Mouse (Mus musculus) neural tube, embryonic 14.5 days (tissue): ENCODE results near the gene Fgfr2. TPM values are rescaled to one million over a fixed set of nuclear protein-coding genes. Genes with fewer than 3 reads are reported as not detected.
A peak's percentile ranks its signal among the peaks of the same experiment; 100 is the strongest.

ENCODE experiments used
- ATAC-seq: fragments of 200-750 bp; cut with Nextera tagmentation; 2 replicates; pipeline ENCODE4 v1.8.0; 2017; ENCODE audit warnings: low read depth, mild to moderate bottlenecking, moderate TSS enrichment, moderate library complexity
- H3K27ac ChIP-seq: fragments of 300-500 bp; sonication (generic); 2 replicates; pipeline ENCODE4 v1.5.1; 2014; ENCODE audit warnings: low read depth, mild to moderate bottlenecking, control low read depth, low read length, moderate library complexity, mixed read lengths
- H3K27me3 ChIP-seq: fragments of 300-500 bp; sonication (generic); 2 replicates; pipeline ENCODE4 v1.6.1; 2014; ENCODE audit warnings: low read length; ENCODE audit not compliant: control insufficient read depth, insufficient read depth
- H3K36me3 ChIP-seq: fragments of 300-500 bp; sonication (generic); 2 replicates; pipeline ENCODE4 v1.6.1; 2014; ENCODE audit warnings: low read length, mixed read lengths; ENCODE audit not compliant: control insufficient read depth, insufficient read depth
- H3K4me1 ChIP-seq: fragments of 300-500 bp; sonication (generic); 2 replicates; pipeline ENCODE4 v1.6.1; 2014; ENCODE audit warnings: low read length; ENCODE audit not compliant: control insufficient read depth, insufficient read depth
- H3K4me2 ChIP-seq: fragments of 300-500 bp; sonication (generic); 2 replicates; pipeline ENCODE4 v1.6.1; 2014; ENCODE audit warnings: mild to moderate bottlenecking, low read depth, low read length, control low read depth
- H3K4me3 ChIP-seq: fragments of 300-500 bp; sonication (generic); 2 replicates; pipeline ENCODE4 v1.5.1; 2014; ENCODE audit warnings: low read depth, low read length, control low read depth, mixed read lengths
- H3K9ac ChIP-seq: fragments of 300-500 bp; sonication (generic); replicated peaks from 2 replicates; pipeline ENCODE4 v1.6.1; 2014; ENCODE audit warnings: low read depth, mild to moderate bottlenecking, control low read depth, low read length, mixed read lengths
- H3K9me3 ChIP-seq: fragments of 300-500 bp; sonication (generic); 2 replicates; pipeline ENCODE4 v1.6.1; 2016; ENCODE audit warnings: low read length; ENCODE audit not compliant: control insufficient read depth
- WGBS: fragments of 180-500 bp; shearing (Covaris S2); extraction: QIAGEN DNeasy Blood & Tissue Kit; methylation state at CpG from one replicate; pipeline ENCODE4 v1.1.7; 2014; 5-methylcytosine and 5-hydroxymethylcytosine counted together
- polyA plus RNA-seq: library from polyadenylated mRNA; unstranded; fragments of >200 nt; fragmentation: Nextera tagmentation; extraction: Ambion mirVana; gene quantifications from 2 replicates; pipeline ENCODE4 v1.2.1, GENCODE M21; 2014

The Fgfr2 gene
- polyA plus RNA-seq, 1 experiment from 2014 or later = 28.1 TPM

- H3K4me1 ChIP-seq = peaks cover 6% of the 10 kb centered on the region; the same call in 1 of the 2 replicates
- no peaks in the 10 kb centered on the region for H3K36me3 ChIP-seq
- H3K27ac ChIP-seq = no peak overlapping the region
- H3K4me2 ChIP-seq = no peak overlapping the region
- H3K27me3 ChIP-seq = no peaks in the 10 kb centered on the region
- 56% methylated on average over 2 of the region's 2 CpGs for WGBS
- no peaks in the 10 kb centered on the region for H3K9me3 ChIP-seq
- ATAC-seq = no peak
- no peak overlapping the region for H3K4me3 ChIP-seq
- H3K9ac ChIP-seq = no peak overlapping the region
Observed at GRCm38 (mm10) chr7:132321392-132321958, 801.7 kb downstream of the Fgfr2 start.

- H3K36me3 ChIP-seq = no peaks in the 10 kb centered on the region
- H3K9me3 ChIP-seq = no peaks in the 10 kb centered on the region
- peaks cover 18% of the 10 kb centered on the region for H3K4me1 ChIP-seq
- peak within 1 kb of the TSS; percentile 88 for H3K27ac ChIP-seq
- peak within 1 kb of the TSS; percentile 80 for H3K4me3 ChIP-seq
- H3K4me2 ChIP-seq = peak within 1 kb of the TSS; percentile 85
- no peaks in the 10 kb centered on the region for H3K27me3 ChIP-seq
- peak; percentile 47 for ATAC-seq
- WGBS = under 1% methylated on average over 34 of the region's 34 CpGs
- peak within 1 kb of the TSS; percentile 87 for H3K9ac ChIP-seq
Observed at GRCm38 (mm10) chr7:132317036-132317541, 806.1 kb downstream of the Fgfr2 start, which contains the start of gene Chst15. Chst15 (minus strand) TSS chr7:132317228.

- H3K4me2 ChIP-seq = peak overlapping the region; percentile 85
- ATAC-seq = peak; percentile 86
- peak overlapping the region; percentile 87 for H3K9ac ChIP-seq
- H3K27ac ChIP-seq = peak overlapping the region; percentile 88
- H3K4me3 ChIP-seq = peak overlapping the region; percentile 80
- WGBS = under 1% methylated on average over 76 of the region's 79 CpGs
- no peaks in the 10 kb centered on the region for H3K36me3 ChIP-seq
- no peaks in the 10 kb centered on the region for H3K27me3 ChIP-seq
- H3K4me1 ChIP-seq = peaks cover 18% of the 10 kb centered on the region
- no peaks in the 10 kb centered on the region for H3K9me3 ChIP-seq
Observed at GRCm38 (mm10) chr7:132316101-132317035, 806.8 kb downstream of the Fgfr2 start.

GRCm38 (mm10) chr7:132315149-132316091 lies 807.7 kb downstream of the Fgfr2 start:
- no peaks in the 10 kb centered on the region for H3K9me3 ChIP-seq
- H3K36me3 ChIP-seq = no peaks in the 10 kb centered on the region
- peak overlapping the region; percentile 87 for H3K9ac ChIP-seq
- ATAC-seq = peak; percentile 76
- peaks cover 18% of the 10 kb centered on the region for H3K4me1 ChIP-seq
- H3K4me3 ChIP-seq = peak overlapping the region; percentile 80
- WGBS = 1% methylated on average over 49 of the region's 51 CpGs
- peak overlapping the region; percentile 88 for H3K27ac ChIP-seq
- peak overlapping the region; percentile 85 for H3K4me2 ChIP-seq
- H3K27me3 ChIP-seq = no peaks in the 10 kb centered on the region

- Histone ChIP-seq H3K9me3 (no peaks in the 10 kb centered on the region), H3K4me3 (no peak overlapping the region), H3K27ac (no peak overlapping the region), H3K27me3 (no peaks in the 10 kb centered on the region), H3K36me3 (no peaks in the 10 kb centered on the region), H3K4me1 (peaks cover 12% of the 10 kb centered on the region), H3K9ac (no peak overlapping the region), H3K4me2 (0 out of 2 replicates have a peak overlapping the region, but pooled peaks have one; percentile 8)
- 68% methylated on average over 8 of the region's 8 CpGs for WGBS
- no peak for ATAC-seq
Observed at GRCm38 (mm10) chr7:132312396-132312795, 810.8 kb downstream of the Fgfr2 start.

GRCm38 (mm10) chr7:132308537-132309191 lies 814.5 kb downstream of the Fgfr2 start:
- WGBS = 76% methylated on average over 5 of the region's 5 CpGs
- no peak for ATAC-seq
- no peak overlapping the region for H3K4me2 ChIP-seq

GRCm38 (mm10) chr7:132307722-132308271 lies 815.4 kb downstream of the Fgfr2 start:
- Histone ChIP-seq H3K27ac (no peak overlapping the region), H3K4me1 (peaks cover 9% of the 10 kb centered on the region), H3K9me3 (no peaks in the 10 kb centered on the region), H3K9ac (no peak overlapping the region), H3K36me3 (no peaks in the 10 kb centered on the region), H3K27me3 (no peaks in the 10 kb centered on the region), H3K4me2 (no peak overlapping the region), H3K4me3 (no peak overlapping the region)
- 82% methylated on average over 6 of the region's 6 CpGs for WGBS
- no peak for ATAC-seq

More at GRCm38 (mm10) chr7:132308537-132309191, 814.5 kb downstream of the Fgfr2 start:
- no peaks in the 10 kb centered on the region for H3K9me3 ChIP-seq
- H3K27ac ChIP-seq = no peak overlapping the region
- H3K36me3 ChIP-seq = no peaks in the 10 kb centered on the region
- no peak overlapping the region for H3K4me3 ChIP-seq
- H3K27me3 ChIP-seq = no peaks in the 10 kb centered on the region
- no peak overlapping the region for H3K9ac ChIP-seq
- peaks cover 18% of the 10 kb centered on the region for H3K4me1 ChIP-seq
